Mouse (Mus musculus) MEL (cell line): ENCODE measurements around the gene Odf2l.

Experiments used
- CTCF ChIP-seq, 3 experiments: IDR thresholded peaks in 2 of 3; conservative IDR thresholded peaks in 1 of 3; 2 replicates each; pipeline ENCODE4 v1.5.1; 2011 to 2012; ENCODE audit warnings: low read length in 3 of 3, low read depth in 2 of 3, mild to moderate bottlenecking in 2 of 3, improper control_type of control experiment in 1 of 3, inconsistent platforms in 1 of 3, mixed read lengths in 1 of 3, moderate library complexity in 1 of 3; ENCODE audit not compliant: control insufficient read depth in 1 of 3, insufficient read depth in 1 of 3, poor library complexity in 1 of 3, severe bottlenecking in 1 of 3
- NELFE ChIP-seq: IDR thresholded peaks from 2 replicates; pipeline ENCODE4 v1.6.1; 2011; ENCODE audit warnings: low read depth, low read length, improper control_type of control experiment
- NRF1 ChIP-seq: IDR thresholded peaks from 2 replicates; pipeline ENCODE4 v1.6.1; 2014; ENCODE audit warnings: low read depth, mild to moderate bottlenecking, inconsistent platforms, low read length, improper control_type of control experiment, moderate library complexity; ENCODE audit not compliant: poor library complexity, insufficient read depth, severe bottlenecking
- ZMIZ1 ChIP-seq: IDR thresholded peaks from 2 replicates; pipeline ENCODE4 v1.6.1; 2012; ENCODE audit warnings: low read depth, mild to moderate bottlenecking, inconsistent platforms, low read length, improper control_type of control experiment, moderate library complexity

DNA sequence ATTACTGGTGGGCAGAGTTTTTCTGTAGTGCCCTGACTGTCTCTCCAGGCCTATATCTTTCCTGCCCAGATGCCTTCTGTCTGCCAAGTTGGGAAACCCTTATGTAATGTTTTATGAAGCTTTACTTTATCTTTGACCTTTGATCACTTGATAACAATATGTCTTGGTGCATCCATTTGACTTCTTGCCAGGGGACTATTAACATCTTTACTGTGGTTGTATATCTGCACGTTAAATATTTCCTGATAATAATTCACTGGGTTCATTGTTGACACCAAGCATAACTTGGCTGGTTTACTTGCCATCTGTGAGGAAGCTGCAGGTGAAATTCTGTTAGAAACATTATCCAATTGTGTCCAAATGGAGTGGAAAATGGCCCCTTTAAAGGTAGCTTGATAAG lies 35.3 kb upstream of the Odf2l start:
- TF ChIP-seq CTCF (IDR thresholded peaks at IDR 0.05 in 2 of 3, conservative IDR thresholded peaks at IDR 0.05 in 1 of 3; ENCODE audit: control insufficient read depth in 1 of 3, insufficient read depth in 1 of 3, low read depth in 2 of 3, low read length in 3 of 3, poor library complexity in 1 of 3, severe bottlenecking in 1 of 3), result no peak
- TF ChIP-seq NELFE, result no peak
- no peak for TF ChIP-seq NRF1
- TF ChIP-seq ZMIZ1, result no peak
